Mouse (Mus musculus): ENCODE data around the gene Eif3l. TPM values are rescaled to one million over a fixed set of nuclear protein-coding genes. Genes with fewer than 3 reads are reported as not detected.

The Eif3l gene
- polyA plus RNA-seq, 1 experiment from 2014 or later: 238 TPM

- H3K27me3 ChIP-seq (replicated peaks; ENCODE audit: control insufficient read depth, insufficient read depth, low read length): no peaks in the 10 kb centered on the region
- peak overlapping the region; percentile 29 for H3K27ac ChIP-seq (ENCODE audit: low read length)
- no peak for ATAC-seq
- H3K36me3 ChIP-seq (ENCODE audit: control insufficient read depth, insufficient read depth, low read length): no peaks in the 10 kb centered on the region; the same call in 1 of the 2 replicates
- peak overlapping the region; percentile 27; the same call in 1 of the 2 replicates for H3K9ac ChIP-seq (ENCODE audit: low read depth, low read length)
- H3K4me2 ChIP-seq (ENCODE audit: low read depth, low read length): no peak overlapping the region
- H3K9me3 ChIP-seq (ENCODE audit: control insufficient read depth, low read length): no peaks in the 10 kb centered on the region
- WGBS: 66% methylated on average over 5 of the region's 5 CpGs
- no peak overlapping the region for H3K4me3 ChIP-seq (ENCODE audit: low read length)
- H3K4me1 ChIP-seq (ENCODE audit: control insufficient read depth, insufficient read depth, low read length): peaks cover 31% of the 10 kb centered on the region
Observed at GRCm38 (mm10) chr15:79098220-79098619, 23.2 kb downstream of the Eif3l start.

GRCm38 (mm10) chr15:79098868-79099267 lies 23.9 kb downstream of the Eif3l start:
- Histone ChIP-seq H3K4me2 (ENCODE audit: low read depth, low read length) (no peak overlapping the region), H3K36me3 (ENCODE audit: control insufficient read depth, insufficient read depth, low read length) (no peaks in the 10 kb centered on the region), H3K27ac (ENCODE audit: low read length) (peak overlapping the region; percentile 49; the same call in 1 of the 2 replicates), H3K9me3 (ENCODE audit: control insufficient read depth, low read length) (no peaks in the 10 kb centered on the region), H3K4me1 (ENCODE audit: control insufficient read depth, insufficient read depth, low read length) (peaks cover 31% of the 10 kb centered on the region), H3K27me3 (replicated peaks; ENCODE audit: control insufficient read depth, insufficient read depth, low read length) (no peaks in the 10 kb centered on the region), H3K4me3 (ENCODE audit: low read length) (no peak overlapping the region), H3K9ac (ENCODE audit: low read depth, low read length) (no peak overlapping the region)
- WGBS: 59% methylated on average over 7 of the region's 7 CpGs
- ATAC-seq: no peak

- Histone ChIP-seq H3K27ac (ENCODE audit: low read length) (peak overlapping the region; percentile 49), H3K27me3 (replicated peaks; ENCODE audit: control insufficient read depth, insufficient read depth, low read length) (no peaks in the 10 kb centered on the region), H3K36me3 (ENCODE audit: control insufficient read depth, insufficient read depth, low read length) (no peaks in the 10 kb centered on the region), H3K9ac (ENCODE audit: low read depth, low read length) (no peak overlapping the region), H3K4me1 (ENCODE audit: control insufficient read depth, insufficient read depth, low read length) (peaks cover 31% of the 10 kb centered on the region), H3K9me3 (ENCODE audit: control insufficient read depth, low read length) (no peaks in the 10 kb centered on the region), H3K4me2 (ENCODE audit: low read depth, low read length) (no peak overlapping the region), H3K4me3 (ENCODE audit: low read length) (no peak overlapping the region)
- ATAC-seq: no peak
- 77% methylated on average over 4 of the region's 4 CpGs for WGBS
Observed at GRCm38 (mm10) chr15:79099456-79099855, 24.5 kb downstream of the Eif3l start.

GRCm38 (mm10) chr15:79100391-79100790 lies 25.4 kb downstream of the Eif3l start:
- ATAC-seq: no peak
- Histone ChIP-seq H3K4me2 (ENCODE audit: low read depth, low read length) (no peak overlapping the region), H3K27ac (ENCODE audit: low read length) (no peak overlapping the region), H3K36me3 (ENCODE audit: control insufficient read depth, insufficient read depth, low read length) (no peaks in the 10 kb centered on the region), H3K4me1 (ENCODE audit: control insufficient read depth, insufficient read depth, low read length) (peaks cover 31% of the 10 kb centered on the region), H3K9me3 (ENCODE audit: control insufficient read depth, low read length) (no peaks in the 10 kb centered on the region), H3K4me3 (ENCODE audit: low read length) (no peak overlapping the region), H3K9ac (ENCODE audit: low read depth, low read length) (no peak overlapping the region), H3K27me3 (replicated peaks; ENCODE audit: control insufficient read depth, insufficient read depth, low read length) (no peaks in the 10 kb centered on the region)
- 74% methylated on average over 4 of the region's 4 CpGs for whole genome bisulfite sequencing

GRCm38 (mm10) chr15:79101531-79101930 lies 26.6 kb downstream of the Eif3l start:
- Histone ChIP-seq H3K9ac (ENCODE audit: low read depth, low read length) (no peak overlapping the region; the same call in 1 of the 2 replicates), H3K36me3 (ENCODE audit: control insufficient read depth, insufficient read depth, low read length) (no peaks in the 10 kb centered on the region), H3K4me3 (ENCODE audit: low read length) (no peak overlapping the region), H3K27me3 (replicated peaks; ENCODE audit: control insufficient read depth, insufficient read depth, low read length) (no peaks in the 10 kb centered on the region), H3K9me3 (ENCODE audit: control insufficient read depth, low read length) (no peaks in the 10 kb centered on the region), H3K4me1 (ENCODE audit: control insufficient read depth, insufficient read depth, low read length) (peaks cover 25% of the 10 kb centered on the region), H3K4me2 (ENCODE audit: low read depth, low read length) (no peak overlapping the region), H3K27ac (ENCODE audit: low read length) (no peak overlapping the region)
- ATAC-seq: no peak

- WGBS: 80% methylated on average over 10 of the region's 10 CpGs
- H3K9ac ChIP-seq (ENCODE audit: low read depth, low read length): no peak overlapping the region
- peaks cover 13% of the 10 kb centered on the region for H3K4me1 ChIP-seq (ENCODE audit: control insufficient read depth, insufficient read depth, low read length)
- no peak for ATAC-seq
- H3K4me3 ChIP-seq (ENCODE audit: low read length): no peak overlapping the region
- no peaks in the 10 kb centered on the region for H3K36me3 ChIP-seq (ENCODE audit: control insufficient read depth, insufficient read depth, low read length)
- no peaks in the 10 kb centered on the region for H3K9me3 ChIP-seq (ENCODE audit: control insufficient read depth, low read length)
- H3K4me2 ChIP-seq (ENCODE audit: low read depth, low read length): no peak overlapping the region
- no peak overlapping the region for H3K27ac ChIP-seq (ENCODE audit: low read length)
- no peaks in the 10 kb centered on the region for H3K27me3 ChIP-seq (replicated peaks; ENCODE audit: control insufficient read depth, insufficient read depth, low read length)
Observed at GRCm38 (mm10) chr15:79103264-79103663, 28.3 kb downstream of the Eif3l start.

GRCm38 (mm10) chr15:79105804-79106203 lies 30.8 kb downstream of the Eif3l start:
- Histone ChIP-seq H3K4me2 (ENCODE audit: low read depth, low read length) (no peak overlapping the region), H3K4me3 (ENCODE audit: low read length) (no peak overlapping the region), H3K27ac (ENCODE audit: low read length) (no peak overlapping the region), H3K9me3 (ENCODE audit: control insufficient read depth, low read length) (no peaks in the 10 kb centered on the region), H3K27me3 (replicated peaks; ENCODE audit: control insufficient read depth, insufficient read depth, low read length) (no peaks in the 10 kb centered on the region), H3K4me1 (ENCODE audit: control insufficient read depth, insufficient read depth, low read length) (peaks cover 17% of the 10 kb centered on the region), H3K9ac (ENCODE audit: low read depth, low read length) (no peak overlapping the region), H3K36me3 (ENCODE audit: control insufficient read depth, insufficient read depth, low read length) (no peaks in the 10 kb centered on the region)
- no peak for ATAC-seq
- 51% methylated on average over 2 of the region's 2 CpGs for WGBS

GRCm38 (mm10) chr15:79107966-79108365 lies 33.0 kb downstream of the Eif3l start:
- ATAC-seq: no peak
- peak overlapping the region; percentile 84 for H3K9ac ChIP-seq (ENCODE audit: low read depth, low read length)
- H3K4me2 ChIP-seq (ENCODE audit: low read depth, low read length): peak overlapping the region; percentile 96
- H3K9me3 ChIP-seq (ENCODE audit: control insufficient read depth, low read length): no peaks in the 10 kb centered on the region
- peak overlapping the region; percentile 85 for H3K27ac ChIP-seq (ENCODE audit: low read length)
- H3K36me3 ChIP-seq (ENCODE audit: control insufficient read depth, insufficient read depth, low read length): no peaks in the 10 kb centered on the region
- peak overlapping the region; percentile 85; the same call in 1 of the 2 replicates for H3K4me3 ChIP-seq (ENCODE audit: low read length)
- 22% methylated on average over 7 of the region's 7 CpGs for WGBS
- H3K4me1 ChIP-seq (ENCODE audit: control insufficient read depth, insufficient read depth, low read length): peaks cover 22% of the 10 kb centered on the region
- H3K27me3 ChIP-seq (replicated peaks; ENCODE audit: control insufficient read depth, insufficient read depth, low read length): no peaks in the 10 kb centered on the region

GRCm38 (mm10) chr15:79108421-79109320 lies 33.7 kb downstream of the Eif3l start, which contains the start of gene Micall1:
Micall1 (plus strand) TSS chr15:79108898.
- peak within 1 kb of the TSS; percentile 96 for H3K4me2 ChIP-seq (ENCODE audit: low read depth, low read length)
- H3K36me3 ChIP-seq (ENCODE audit: control insufficient read depth, insufficient read depth, low read length): no peaks in the 10 kb centered on the region
- H3K9me3 ChIP-seq (ENCODE audit: control insufficient read depth, low read length): no peaks in the 10 kb centered on the region
- peak within 1 kb of the TSS; percentile 84 for H3K9ac ChIP-seq (ENCODE audit: low read depth, low read length)
- peak within 1 kb of the TSS; percentile 85 for H3K27ac ChIP-seq (ENCODE audit: low read length)
- WGBS: under 1% methylated on average over 73 of the region's 85 CpGs
- H3K4me1 ChIP-seq (ENCODE audit: control insufficient read depth, insufficient read depth, low read length): peaks cover 22% of the 10 kb centered on the region
- no peaks in the 10 kb centered on the region for H3K27me3 ChIP-seq (replicated peaks; ENCODE audit: control insufficient read depth, insufficient read depth, low read length)
- peak; percentile 89 for ATAC-seq
- peak within 1 kb of the TSS; percentile 85 for H3K4me3 ChIP-seq (ENCODE audit: low read length)
